Mouse (Mus musculus) A20 (cell line): Measurements from ENCODE around the gene Commd7.

ENCODE experiments used
- DNase-seq: peaks from one replicate; pipeline ENCODE4 v3.0.0-alpha.2; 2011; ENCODE audit warnings: low read depth, low spot score

Gene Commd7

GRCm38 (mm10) chr2:153622449-153622848 lies 10.1 kb downstream of the Commd7 start:
- no peak for DNase-seq

GRCm38 (mm10) chr2:153618889-153619288 lies 13.7 kb downstream of the Commd7 start:
- no peak for DNase-seq

DNA sequence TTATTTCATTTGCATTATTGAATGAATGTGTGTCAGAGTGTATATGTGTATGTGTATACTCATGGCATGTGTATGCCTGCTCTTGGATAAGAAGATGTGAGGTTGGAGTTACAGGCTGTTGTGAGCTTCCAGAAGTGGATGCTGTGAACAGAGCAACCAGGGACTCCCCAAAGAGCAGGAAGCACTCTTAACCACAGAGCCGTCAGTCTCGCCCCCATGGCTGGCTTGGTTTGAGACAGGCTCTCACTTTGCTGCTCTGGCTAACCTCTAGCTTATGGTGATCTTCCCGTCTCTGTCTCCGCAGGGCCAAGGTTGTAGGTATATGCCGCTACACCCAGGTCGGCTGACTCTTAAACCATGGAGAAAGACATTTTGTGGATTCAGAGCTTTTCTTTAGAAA lies 14.1 kb downstream of the Commd7 start:
- no peak for DNase-seq

DNA sequence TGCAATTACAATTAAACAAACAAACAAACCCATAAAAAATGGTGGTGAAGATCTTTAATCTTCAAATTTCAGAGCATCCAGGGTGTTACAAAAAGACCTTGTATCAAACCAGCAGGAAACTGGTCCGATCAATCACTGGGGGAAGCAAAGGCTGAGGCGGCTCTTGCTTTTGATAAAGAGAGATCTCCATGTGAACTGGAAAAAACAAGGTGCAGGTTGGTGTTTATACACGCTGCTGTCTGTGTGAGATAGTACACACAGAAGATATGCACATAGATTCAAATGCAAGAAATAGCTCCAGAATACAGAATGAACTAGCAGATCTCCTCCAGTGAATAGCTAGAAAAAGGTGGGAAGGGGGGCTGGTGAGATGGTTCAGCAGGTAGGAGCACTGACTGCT lies 15.7 kb downstream of the Commd7 start:
- no peak for DNase-seq

DNA sequence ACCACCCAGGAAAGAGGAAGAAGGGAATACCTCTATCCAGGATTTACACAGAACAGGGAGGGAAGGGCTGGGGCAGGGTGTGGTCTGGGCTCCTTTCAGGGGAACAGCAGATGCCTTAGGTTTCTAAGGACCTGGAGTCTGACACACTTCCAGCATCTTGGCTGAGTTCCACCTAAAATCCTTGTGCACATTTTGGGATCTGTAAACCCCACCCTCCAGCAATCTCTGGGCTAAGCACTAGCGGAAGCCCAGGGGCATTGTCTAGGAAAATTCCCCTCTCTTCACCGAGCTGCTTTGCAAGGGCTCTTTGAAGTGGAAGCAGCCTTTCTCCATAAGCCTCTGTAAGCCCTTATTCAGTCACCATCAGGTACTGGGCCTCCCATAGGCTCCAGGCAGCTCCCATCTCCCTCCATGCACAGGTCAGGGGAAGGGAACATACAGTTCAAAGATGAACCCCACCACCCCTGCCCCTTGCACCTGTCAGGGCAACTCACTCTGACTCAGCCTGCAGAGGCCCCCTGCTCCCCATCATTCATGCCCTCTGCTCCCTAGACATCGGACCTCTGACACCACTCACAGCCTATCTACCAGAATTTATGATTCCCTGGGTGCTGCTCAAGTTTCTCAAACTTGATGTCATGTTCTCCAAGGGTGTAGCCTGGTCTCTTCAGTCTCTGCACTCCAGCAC lies 19.8 kb downstream of the Commd7 start:
- no peak for DNase-seq

DNA sequence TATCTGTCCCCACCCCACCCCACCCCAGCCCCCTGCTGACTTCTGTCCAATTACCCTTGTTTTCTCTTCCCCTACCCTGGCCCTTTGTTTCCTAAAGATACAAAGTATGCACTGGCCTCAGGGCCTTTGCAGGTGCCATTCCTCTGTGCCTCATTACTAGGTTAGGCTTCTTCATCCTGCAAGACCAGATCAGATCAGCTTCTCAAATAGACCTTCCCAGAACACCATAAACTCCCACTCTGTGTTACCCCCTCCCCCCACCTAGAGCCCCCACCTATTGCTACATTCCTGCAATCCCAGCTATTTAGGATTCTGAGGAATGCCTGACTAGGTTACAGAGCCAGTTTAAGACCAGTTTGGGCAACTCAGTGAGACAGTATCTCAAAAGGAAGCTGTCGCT lies 20.8 kb downstream of the Commd7 start:
- no peak for DNase-seq

DNA sequence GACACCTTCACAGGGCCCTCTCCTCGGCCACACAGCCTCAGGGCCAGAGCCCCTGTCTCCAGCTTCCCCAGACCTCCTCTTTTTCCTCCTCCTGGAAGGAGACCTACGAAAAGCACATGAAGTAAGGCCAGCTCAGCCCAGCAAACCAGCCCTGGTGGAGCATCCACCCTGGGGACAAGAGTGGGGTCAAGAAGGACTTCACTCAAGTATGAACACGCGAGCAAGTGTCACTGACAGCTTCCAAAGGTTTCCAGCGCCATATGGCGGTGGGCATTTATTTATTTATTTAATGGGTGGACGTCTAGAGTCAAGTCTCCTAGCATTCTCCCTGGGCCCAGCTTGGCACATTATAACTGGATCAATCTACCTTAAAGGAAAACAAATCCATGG lies 21.3 kb downstream of the Commd7 start:
- DNase-seq, result no peak

GRCm38 (mm10) chr2:153610426-153611240 lies 21.9 kb downstream of the Commd7 start:
- DNase-seq, result no peak

GRCm38 (mm10) chr2:153609548-153609947 lies 23.0 kb downstream of the Commd7 start:
- DNase-seq, result peak; percentile 77

DNA sequence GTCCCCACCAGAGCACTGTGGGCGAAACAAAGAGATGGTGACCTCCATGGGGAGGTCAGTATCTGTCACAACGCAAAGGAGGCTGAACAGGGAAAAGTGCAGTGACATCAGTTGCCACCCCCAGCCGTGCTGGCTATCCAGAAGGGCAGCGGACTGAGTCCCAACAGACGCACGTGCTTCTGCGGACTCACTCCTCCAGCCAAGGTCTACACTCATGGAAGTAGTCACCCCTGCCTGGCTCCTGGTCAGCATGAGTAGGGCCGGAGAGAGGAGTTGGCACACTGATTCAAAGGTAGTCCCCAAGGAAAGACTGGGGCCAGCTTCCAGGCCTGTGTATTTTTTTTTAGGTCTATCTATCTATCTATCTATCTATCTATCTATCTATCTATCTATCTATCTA lies 23.5 kb downstream of the Commd7 start:
- DNase-seq, result no peak

DNA sequence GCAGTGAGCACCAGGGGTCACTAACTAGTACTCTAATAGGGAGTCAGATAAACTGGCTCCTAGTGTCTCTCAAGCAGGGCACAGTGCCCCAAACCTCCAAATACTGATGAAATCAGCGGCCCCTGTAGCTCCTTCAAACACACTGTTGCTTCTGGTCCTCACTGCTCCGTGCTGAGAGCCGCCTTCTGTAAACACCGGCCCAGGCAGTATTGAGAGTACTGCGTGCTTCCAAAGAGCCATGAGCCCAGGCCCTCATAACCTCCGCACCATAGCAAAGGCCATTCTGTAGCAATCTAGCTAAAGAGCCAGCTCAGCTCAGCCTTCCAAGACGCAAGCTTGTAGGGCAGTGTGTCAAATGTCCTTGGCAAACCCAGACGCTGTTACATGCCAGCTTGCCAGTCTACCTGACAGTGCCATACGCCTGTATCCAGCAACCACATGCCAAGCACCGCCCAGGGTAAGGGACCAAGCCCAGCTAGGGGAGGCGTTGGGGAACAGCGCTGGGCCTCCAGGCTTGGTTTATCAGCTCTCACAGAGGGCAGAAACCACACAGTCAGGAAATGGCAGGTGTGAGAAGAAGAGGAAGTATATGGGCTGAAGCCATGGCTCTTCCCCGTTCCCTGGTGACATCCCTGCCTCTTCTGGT lies 24.6 kb downstream of the Commd7 start:
- peak; percentile 57 for DNase-seq

GRCm38 (mm10) chr2:153606421-153606820 lies 26.2 kb downstream of the Commd7 start:
- peak; percentile 71 for DNase-seq

- DNase-seq, result peak; percentile 46
Observed at GRCm38 (mm10) chr2:153603724-153604123, 28.9 kb downstream of the Commd7 start.

- no peak for DNase-seq
Observed at GRCm38 (mm10) chr2:153600667-153601648, 31.6 kb downstream of the Commd7 start.

DNA sequence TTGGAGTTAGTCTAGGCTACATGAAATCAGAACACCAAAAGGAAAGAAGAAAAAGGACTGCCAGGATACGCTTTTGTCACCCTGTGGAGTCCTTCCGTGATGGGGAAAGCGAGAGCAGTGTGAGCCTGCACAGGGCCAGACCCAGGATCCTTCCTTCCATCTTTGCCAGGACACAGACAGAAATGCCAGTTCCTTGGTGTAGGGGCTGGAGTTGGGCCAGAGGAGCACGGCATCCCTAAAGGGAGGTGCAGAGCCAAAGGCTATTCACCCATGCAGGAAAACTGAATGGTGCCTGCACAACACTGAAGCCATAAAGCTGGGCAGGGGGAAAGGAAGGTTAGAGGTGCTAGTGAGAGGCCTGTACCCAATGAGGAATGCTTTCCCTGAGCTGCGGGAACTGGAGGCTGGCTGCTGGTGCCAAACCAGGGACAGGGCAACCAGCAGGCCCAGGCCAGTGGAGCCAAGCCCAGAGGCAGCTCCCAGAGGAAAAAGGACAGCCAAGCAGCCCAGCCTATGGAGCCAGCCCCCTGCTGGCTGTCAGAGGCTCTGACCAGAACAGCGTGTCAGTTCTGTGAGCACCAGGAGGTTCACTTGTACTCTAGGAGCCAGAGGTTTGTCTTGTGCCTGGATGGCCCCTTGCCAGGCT lies 32.4 kb downstream of the Commd7 start:
- DNase-seq, result no peak

DNA sequence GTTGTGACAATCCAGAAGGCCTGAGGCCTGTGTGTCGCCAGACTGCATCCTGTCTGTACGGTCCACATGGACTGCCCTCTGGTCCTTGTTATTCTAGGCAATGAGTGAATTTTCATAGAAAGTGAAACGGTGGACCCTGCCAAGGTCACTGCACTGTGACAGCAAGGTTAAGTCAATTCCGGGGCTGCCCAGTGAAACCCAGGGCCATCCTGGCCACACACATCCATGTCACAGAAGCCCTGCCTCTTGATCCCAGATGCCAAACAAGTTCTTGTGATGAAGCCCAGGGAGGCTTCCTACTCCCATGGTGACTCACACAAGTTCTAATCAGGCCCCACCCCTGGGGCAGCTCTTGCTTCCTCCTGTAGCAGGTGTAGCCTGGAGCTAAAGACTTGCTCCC lies 35.0 kb downstream of the Commd7 start:
- no peak for DNase-seq

DNA sequence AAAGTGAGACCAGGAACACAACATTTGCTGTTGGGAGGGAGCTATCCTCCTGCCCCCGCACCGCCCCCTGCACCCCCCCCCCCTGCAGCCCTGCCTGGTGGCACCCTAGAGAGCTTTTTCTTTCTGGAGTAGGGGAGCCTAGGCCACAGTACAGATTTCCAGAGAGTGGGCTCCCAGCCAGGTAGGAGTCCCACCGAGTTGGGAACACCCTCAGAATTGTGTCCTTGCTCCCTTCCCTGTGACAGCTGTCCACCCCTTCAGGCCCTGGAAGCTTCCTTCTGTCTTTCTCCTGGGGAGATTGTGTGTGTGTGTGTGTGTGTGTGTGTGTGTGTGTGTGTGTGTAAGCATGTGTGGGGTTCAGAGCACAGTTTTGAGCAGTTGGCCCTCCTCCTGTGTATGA lies 35.6 kb downstream of the Commd7 start:
- DNase-seq, result no peak

DNA sequence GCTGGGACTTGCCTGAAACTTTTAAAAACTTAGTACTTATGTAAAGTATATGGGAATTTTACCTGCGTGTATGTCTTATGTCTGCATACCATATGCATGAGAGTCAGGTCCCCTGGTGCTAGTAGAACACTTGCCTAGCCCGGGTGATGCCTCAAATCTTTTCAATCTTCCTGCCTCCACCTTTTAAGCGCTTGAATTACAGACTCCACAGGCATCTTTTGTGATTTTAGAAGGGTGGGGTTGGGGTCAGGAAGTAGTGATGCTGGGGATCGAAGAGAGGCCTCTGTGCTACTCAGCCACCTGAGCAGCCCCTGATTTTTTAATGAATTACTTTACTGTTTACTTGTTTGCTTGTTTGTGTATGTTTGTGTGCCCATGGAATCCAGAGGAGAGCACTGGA lies 37.6 kb downstream of the Commd7 start:
- no peak for DNase-seq

DNA sequence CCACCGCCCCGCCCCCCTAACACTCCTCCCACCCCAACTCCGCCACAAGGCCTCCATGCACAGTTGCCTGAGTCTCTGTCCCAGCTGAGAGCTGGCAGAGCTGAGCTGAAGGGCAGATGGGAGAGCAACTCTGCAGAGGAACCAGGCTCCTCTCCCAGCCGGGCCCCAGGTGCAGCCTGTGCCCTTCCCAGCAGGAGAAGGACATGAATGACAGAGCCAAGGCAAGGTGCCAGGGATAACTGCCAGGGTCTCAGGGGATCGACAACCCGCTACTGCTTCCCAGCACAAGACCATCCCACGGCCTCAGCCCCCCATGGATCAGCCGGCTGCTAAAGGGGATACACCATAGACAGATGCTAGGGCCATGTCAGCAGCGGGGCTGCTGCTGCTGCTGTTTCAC lies 39.4 kb downstream of the Commd7 start:
- no peak for DNase-seq

DNA sequence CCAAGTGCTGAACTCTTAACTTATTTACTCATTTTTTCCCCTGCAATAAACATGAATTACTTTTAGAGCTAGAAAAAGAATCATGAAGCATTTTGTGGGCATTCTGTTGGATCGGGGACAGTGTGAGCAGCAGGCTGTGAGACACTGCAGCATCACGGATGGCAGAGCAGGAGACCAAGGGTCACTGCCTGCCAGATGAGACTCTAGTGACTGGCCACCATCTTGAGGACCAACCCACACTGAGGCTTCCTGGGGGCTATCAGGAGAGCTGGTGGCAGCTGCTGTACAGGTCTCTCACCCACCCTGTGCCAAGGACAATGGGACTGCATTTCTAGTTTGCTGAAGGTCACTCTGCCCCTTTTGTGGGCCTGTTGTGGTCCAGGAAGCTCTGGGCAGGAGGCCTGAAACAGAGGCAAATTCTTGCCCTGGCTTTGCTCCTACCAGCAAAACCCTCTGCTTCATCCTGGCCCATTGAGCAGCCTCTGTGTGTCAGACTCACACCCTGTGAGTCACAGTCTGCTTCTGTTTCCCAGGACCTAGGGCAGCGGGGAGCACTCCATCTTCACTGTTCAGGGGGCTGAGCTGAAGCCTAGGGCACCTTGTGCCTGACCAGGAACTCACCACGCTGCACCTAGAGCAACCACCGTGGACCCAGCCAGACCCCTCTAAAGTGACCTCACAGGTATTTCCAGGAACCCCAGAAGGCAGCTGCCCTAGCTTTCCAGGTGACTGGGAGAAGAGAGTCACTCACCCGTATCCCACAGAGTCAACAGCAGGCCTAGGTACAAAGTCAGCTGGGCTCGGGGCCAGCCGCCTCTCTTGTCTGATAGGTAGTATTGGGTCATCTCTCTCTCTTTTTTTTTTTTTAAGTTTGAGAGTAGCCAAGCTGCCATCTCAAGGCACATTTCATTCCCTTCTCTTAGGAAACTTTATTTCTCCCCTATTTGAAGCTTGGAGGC lies 40.2 kb downstream of the Commd7 start:
- DNase-seq, result peak; percentile 32
